Mouse (Mus musculus): Measurements from ENCODE around the gene Dcakd. TPM values are rescaled to one million over a fixed set of nuclear protein-coding genes. Genes with fewer than 3 reads are reported as not detected.

Gene Dcakd
- polyA plus RNA-seq, 3 experiments from 2014 or later = 19.9 to 27.5 (median 25.4) TPM

DNA sequence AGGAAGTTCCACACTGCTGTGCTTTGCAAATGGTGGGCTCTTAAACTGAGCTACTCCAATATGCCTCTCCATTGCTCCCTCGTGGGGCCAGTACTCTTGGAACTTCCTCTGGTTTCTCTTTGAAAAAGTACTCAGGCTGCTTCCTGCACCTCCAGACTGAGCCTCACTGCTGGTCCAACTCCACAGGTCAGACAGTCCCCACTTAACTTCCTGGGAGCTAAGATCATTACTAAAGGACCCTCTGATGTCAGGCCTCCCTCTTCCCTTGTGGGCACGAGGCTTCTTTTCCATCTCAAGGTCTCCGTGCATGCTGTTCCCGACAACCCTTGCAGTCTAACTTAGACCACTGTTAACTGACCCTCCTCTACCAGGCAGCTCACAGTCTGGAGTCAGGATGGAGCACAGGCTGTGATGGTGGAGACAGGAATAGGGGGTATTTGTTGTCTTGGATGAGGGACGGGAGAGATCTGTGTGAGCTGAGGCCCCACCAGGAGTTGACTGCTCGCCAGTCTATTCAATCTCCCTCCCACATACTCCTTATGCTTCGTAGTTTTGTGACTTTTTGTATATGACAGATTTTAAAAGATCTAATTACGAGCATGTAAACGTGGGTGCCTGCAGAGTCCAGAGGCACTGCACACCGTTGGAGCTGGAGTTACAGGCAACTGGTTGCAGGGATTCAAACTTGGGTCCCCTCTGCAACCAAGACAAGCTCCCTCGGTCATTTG lies 22.7 kb downstream of the Dcakd start:
- no peak for ATAC-seq

DNA sequence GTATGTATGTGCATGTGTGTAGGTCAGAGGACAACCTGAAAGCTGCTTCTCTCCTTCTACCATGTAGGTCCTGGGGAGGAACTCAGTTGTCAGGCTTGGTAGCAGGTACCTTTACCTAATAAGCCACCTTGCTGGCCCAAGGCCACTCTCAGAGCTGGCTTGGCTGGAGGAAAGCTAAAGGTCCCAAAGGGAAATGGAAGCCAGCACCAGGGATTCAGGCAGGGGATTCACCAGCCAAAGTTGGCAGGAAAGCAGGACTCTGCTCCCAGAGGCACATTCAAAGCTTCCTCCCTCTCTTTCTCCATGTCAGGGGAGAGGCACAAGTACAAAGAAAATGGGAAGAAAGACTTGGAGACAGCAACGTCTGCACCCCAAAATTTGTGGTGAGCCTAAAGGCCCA lies 23.3 kb downstream of the Dcakd start:
- no peak for ATAC-seq

DNA sequence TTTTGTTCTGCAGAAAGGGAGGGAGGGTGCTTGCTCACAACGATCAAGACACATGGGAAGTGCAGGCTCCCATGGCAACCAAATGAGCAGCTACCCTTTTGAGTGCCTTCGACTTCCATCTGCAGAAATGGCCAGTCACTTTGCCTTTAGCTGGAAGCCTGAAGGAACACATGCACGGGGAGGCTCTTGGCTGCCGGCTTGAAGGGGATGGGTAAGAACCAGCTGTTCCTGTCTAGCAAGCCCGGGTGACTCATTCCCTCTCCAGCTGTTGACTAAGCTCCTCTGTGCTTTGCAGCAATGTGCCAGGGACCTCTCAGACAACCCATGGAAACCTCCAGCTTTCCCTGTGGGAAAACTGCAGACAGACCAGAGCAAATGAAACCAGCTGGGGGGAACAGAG lies 24.9 kb downstream of the Dcakd start:
- no peak for ATAC-seq

DNA sequence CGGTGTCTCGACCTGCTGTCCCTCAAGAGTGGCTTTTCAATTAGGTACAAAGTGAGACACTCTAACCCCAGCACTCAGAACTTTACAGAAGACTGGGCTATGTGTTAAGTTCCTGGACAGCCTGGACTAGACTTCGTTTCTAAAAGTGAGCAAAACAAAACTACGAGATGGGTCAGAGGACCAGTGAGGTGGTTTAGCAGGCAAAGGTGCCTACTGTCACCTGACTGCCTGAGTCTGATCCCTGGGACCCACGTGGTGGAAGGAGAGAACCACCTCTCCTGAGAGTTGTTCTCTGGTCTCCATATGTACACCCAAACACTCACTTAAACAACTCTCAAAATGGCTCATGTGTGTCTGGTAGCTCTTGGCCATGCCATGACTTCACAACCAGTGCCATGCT lies 27.1 kb downstream of the Dcakd start:
- ATAC-seq = no peak

DNA sequence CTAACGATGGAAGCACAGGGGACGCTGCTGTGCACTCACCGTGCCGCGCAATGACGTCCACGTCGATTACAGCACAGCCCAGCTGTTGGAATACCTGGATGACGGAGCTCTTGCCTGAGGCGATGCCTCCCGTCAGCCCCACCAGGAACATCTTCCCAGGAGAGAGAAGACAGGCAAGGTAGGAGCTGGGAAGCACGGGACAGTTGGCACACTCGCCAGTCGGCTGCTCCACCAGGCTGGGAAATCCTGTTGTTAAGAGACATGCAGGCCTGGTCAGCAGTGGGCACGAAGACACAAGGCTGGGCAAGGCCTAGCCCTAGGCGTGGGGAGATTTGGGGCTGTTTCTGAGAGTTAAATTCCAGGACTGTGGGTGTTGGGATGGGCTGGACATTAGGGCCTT lies 28.0 kb downstream of the Dcakd start:
- ATAC-seq = no peak

DNA sequence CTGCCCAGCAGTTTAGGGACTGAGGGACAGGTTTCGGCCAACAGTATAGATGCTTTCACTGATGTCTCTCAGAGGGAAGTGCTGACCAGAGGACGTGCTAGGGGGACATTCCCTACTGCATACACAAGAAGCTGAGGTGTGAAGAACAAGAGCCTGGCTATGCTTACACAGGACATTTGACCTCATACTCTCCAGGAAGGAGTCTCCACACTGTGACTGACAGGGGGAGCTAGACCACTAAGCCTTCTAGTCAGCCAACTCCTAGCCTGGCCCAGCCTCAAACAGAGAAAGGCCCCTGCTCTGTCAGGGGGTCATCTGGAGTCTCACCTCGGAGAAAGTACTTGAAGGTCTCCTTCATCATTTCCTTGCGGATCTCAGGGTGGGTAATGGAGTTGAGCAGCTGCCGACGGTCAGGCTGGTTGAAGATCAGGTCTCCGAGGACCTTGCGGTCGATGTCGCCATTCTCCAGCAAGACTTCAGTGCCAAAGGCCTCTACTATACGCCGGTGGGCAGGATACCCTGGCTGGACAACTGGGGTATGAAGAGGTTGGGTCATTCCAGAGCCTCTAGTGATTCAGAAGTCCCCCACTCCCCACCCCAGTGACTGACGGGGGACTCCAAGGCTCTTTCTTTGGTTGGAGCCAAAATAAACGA lies 28.7 kb downstream of the Dcakd start:
- no peak for ATAC-seq

DNA sequence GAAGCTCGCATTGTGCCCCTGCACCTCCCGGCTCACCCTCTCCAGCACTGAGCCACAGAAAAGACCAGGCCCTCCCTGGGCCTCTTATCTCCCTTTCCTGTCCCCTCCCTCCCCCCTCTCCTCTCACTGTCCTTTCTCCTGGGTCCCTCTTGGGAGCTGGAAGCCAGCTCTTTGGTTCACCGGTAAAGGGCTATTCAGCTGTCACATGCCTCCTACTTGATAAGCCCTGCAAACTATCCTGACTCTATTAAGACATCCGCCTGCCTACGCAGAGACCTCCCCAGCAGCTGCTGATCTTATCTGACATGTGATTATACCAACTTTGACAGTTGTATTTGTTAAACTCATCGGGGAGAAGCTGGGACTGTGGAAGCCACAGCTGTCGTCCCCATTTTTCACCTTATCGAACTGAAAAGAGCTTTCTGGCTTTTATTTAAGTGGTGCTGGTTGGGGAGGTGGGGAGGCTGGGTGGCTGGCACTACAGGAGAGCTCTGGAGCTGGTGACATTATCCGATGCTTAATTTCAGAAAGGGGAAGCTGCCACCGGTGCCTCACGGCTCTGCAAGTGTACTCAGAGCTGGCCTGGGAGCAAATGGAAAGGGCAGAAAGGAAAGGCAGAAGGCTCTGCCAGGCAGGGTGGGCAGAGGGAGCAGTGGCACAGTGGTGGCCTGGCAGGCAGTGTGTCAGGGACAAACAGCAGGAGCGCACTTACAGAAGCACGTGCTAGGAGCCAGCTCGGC lies 29.4 kb downstream of the Dcakd start:
- ATAC-seq = no peak

DNA sequence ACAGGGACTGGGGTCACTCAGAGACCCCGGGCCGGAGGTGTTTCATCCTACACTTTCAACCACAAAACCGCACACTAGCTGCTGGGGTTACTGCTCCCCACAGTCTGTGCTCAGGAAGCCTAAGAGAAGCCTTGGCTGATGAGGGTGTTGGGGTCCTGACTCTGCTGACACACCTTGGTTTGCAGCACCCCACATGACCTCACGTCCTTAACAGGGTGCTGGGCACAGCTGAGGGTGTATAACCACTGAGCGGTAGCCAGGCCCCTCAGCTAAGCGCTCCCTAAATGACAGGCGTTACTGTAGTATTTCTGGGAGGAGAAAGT lies 29.9 kb downstream of the Dcakd start:
- ATAC-seq = no peak

DNA sequence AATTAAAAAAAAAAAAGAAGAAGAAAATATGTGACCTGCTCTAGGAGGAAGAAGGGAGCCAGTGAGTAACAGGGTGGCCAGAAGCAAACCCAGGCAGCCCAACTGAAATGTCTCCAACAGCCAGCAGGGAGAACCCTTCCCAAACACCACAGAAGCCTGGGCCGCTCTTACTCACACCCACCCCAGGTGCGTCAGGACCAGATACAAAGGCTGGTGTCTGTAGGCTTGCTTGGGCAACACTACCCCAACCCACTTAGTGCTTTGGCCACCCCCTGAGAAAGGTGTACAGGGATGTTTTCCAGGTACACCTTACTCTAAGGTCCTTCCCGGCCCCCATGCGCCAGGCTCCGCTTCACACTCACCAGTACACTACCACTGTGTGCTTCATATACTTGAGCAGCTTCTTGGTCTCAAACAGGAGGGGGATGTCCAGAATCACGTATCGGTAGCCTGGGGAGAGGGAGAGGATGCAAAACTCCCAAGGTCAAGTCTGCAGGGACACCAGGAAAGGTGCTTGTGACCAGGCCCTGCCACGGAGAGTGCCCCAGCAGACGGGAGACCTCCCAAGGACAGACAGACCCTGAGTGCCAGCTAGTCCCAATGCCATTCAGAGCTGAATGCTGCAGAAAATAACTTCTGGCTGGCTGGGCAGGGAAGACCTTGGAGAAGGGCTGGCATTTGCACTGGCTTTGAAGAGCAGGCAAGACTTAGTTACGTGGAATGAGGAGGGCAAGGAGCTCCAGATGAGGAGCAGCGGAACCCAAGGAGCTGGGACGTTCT lies 31.0 kb downstream of the Dcakd start:
- ATAC-seq = no peak

DNA sequence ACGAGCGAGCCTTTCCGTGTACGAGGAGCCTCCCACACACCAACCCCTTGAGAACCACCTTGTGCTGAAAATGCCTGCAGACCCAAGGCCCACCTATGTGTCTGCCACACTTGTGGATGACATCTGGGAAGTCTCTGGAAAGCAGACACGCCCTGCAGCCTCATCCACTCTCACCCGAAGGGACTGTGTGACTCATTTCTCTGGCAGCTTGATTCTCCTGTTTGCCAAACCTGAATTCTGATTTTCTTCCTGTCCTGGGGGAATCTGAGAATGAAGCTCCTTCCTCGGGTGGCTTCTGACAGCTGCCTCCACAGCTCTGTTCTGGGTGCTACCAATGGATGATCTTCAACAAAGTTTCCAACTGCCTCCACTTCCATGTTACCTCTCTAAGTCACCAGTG lies 31.7 kb downstream of the Dcakd start:
- ATAC-seq = no peak

DNA sequence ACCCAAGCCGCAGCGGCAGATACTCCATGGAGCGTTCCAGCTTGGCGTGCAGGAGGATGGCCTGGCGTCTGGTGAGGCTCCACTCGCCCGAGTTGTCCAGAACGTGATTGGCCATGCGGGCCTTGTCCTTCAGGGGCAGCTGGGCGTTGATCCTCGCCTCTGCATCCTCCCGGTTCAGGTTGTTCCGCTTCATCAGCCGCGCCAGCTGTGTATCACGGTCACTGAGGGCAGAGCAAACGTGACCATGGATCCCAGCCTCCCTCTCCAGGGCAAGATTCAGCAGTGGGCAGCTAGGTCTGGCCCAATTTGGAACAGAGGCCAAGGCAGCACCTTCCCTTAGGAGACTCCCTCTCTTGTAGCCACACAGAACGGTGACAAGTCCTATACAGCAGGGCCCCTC lies 33.2 kb downstream of the Dcakd start:
- ATAC-seq = no peak

DNA sequence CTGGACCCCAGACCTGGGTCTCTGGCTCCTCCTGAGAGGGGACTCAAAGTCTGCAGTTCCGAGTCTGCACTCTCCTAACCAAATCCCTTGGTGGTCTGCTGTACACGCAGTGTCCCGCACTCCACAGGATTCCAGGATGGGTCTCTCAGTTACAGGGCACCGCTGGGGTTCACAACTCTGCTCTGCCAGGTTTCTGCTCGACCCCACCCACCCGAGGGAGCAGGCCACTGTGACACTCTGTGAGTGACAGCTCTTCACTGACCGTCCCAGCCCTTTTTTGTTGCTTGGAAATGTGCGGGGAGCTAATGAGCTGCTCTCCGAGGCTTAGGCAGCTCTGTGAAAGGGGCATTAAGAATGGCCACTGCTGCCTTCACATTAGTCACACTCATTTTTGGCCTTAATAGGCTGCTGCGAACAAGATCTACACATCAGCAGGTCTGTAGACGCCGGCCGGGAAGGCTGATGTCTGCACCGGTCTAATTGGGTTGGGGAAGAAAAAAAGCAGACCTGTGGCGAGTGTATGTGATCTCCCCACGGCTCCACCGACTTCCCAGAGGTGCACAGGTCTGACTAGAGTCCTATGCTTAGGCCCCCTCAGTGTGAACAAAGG lies 34.6 kb downstream of the Dcakd start:
- ATAC-seq = no peak

DNA sequence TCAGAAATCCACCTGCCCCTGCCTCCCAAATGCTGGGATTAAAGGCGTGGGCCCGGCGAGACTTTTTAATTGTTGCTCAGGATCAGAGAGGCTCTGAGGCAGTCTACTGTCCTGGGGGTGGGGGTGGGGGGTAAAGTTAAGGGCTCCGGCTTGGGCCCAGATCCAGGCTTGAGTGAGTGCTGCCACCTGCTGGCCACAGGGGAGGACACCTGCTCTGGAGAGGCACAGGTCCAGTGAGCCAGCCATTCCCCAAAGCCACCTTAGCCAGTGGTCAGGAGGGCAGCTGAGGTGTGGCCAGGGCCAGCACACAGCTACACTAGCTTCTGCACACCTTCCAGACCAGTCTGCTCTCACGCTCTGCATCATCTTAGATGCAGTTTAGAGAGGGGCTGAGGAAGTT lies 35.2 kb downstream of the Dcakd start:
- ATAC-seq = no peak

DNA sequence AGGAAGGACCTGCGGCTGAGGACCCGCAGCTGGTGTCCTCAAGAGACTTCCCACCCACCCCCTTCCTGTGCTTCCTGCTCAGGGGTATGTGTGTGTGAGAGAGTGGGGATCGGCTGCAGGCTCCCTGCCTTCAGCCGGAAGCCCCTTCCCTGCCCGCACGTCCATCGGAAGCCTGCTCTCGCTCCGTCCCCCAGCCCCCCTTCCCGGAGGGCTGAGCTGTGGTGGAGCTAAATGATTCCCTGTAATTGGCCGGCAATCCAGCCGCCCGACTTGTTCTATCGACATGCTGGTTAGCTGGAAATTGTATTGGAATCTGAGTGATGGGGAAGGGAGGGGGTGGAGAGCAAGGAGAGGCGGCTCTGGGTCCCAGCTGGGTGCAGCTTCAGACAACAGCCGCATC lies 36.5 kb downstream of the Dcakd start:
- ATAC-seq = no peak

DNA sequence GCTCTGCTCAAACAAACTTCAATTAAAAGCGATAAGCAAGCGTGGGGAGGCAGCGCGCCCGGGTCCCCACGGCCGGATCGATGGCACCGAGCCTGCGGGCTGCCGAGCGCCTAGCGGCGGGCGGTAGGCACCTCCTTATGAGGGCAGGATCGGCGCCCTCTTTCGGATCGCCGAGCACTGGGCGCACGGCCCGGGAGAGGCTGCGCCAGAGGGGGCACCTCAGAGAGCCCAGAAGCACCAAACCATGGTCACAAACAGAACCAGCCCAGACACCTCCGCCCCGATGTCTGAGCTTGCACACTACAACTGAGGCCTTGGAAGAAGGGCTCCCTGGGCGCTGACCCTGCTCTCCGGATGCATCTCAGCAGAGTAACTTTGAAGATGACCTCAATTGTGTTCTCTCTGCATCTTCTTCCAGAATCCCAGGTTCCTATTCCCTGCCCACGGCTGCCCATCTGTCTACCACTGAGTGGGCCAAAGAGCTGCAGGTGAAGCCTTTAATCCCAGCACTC lies 37.9 kb downstream of the Dcakd start:
- ATAC-seq = no peak

DNA sequence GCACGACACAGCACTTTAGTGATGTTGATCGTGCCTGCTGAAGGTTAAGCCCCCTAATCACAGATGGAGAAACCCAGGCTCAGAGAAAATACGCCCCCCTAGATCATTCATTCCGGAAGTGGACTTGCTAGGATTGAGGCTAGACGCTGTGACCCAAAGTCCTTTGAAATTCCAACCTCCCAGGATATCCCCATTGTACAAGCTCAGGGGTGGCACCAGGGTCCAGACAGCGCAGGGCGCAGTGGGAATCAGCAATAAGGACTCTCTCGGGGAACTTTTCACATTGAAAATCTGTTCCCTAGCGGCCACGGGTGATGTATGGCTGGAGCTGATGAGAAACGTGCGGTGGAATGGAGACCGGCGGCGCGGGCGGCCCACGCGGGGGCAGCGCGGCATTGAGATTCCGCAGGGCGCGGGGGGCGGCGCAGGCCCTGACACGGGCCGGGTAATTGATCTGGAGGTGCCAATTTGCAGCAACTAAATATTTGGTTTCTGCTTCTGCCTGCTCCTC lies 38.4 kb downstream of the Dcakd start:
- ATAC-seq = no peak

DNA sequence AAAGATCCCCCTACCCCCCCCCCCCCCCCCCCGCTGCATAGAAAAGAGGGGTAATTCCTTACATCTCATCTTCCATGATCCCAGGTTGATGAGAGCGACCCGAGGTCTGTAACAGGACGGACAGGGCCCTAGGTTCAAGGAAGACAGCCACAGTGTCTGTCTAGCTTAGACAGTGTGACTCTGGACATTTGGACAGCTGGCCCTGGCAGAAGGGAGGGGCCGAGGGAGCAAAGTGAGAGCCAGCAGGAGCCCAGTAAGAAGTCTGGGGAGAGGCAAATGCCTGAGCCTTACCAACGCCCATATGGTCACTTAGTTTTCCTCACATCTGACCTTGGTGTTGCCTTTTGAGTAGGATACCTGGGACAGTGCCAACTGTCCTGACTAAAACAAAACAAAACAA lies 43.0 kb downstream of the Dcakd start:
- ATAC-seq = no peak

DNA sequence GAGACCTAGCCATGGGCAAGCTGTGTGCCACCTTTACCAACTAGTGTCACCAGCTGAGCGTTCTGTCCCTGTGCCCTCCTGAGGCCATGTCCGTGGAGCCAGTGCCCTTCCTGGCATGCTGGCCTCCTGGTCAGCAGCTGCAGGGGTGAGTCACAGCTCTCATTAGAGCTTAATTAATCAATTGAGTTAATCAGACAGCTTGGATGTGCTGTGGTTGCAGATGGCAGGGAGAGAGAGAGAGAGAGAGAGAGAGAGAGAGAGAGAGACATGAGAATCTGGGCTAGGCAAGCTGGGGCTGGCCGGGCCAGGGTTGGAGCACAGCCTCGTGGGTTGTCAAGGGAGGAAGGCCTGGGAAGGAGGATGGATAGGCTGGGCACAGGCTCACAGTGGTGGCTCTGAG lies 43.5 kb downstream of the Dcakd start:
- no peak for ATAC-seq

DNA sequence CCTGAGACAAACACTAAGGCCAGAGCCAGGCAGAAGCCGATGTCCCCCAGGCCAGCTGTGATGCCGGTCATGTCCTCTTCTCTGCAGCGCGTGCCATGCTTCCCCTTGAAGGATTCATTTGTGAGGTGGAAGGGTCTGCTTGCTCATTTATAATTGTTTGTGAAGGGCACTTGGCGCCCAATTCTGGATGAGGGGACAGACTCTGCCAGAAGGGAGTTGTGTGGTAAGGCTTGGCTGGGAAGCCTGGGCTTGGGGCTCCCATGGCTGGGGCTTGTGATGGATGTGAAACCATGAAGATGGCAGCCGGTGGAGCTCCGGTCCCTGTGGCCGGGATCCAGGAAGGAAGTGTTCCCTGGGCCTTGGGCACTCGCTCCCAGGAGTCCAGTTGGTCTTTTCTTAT lies 44.0 kb downstream of the Dcakd start:
- no peak for ATAC-seq

DNA sequence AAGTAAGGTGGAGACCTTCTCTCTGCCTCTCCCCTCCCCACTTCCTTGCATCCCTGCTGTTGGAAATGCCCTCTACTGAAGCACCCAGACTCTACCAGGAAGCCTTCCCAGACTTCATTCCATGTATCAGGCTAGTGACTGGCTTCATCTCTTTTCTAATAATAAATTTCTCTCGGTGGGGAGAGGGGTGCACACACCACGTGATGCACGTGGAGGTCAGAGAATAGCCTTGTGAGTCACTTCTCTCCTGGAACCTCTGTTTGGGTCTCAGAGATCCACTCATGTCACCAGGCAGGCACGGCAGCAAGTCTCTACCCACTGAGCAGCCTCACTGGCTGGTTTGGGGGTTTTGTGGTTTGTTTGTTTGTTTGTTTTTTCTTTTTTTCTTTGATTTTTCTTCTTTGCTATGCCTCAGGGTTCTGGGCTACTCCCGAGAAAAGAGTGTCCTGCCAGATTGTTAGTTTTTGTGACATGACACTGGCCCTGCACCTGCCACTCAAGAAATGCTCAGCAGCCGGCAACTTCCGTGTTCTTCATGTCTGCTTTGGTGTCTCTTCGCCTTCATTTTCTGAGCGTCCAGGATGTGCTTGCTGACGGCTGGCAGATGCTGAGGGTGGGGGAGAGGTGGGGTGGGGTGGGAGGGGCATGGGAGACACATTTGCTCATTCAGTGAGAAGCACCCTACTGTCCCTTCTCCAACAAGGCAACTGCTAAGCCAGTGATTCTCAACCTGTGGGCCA lies 46.8 kb downstream of the Dcakd start:
- no peak for ATAC-seq

DNA sequence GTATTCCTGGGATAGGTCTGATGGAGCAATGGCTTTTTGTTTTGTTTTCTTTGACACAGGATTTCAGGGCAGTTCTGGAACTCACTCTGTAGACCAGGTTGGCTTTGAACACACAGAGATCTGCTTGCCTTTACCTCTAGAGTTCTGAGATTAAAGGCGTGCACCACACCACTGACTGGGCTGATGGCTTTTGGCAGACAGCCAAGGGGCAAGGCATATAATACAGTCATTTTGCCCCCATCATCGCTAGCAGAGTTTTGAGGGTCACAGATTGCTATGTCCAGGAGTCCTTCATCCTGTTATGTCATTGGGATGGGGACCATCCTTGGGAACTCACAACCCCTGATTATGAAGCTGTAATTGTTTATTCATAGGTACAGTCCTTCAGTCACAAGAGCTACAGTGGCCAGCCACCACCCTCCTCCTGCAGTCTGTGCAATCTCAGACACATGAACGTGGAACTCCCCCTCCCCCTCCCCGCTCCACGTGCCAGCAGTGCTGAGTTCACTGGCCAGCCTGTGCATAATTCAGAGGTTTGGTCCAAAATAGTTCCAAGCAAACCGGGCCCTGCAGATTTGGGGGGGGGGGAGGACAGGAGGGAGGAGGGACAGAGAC lies 50.0 kb downstream of the Dcakd start:
- ATAC-seq = no peak

All from inflammation-experienced regulatory T-cells, adult 6 months (primary cell).